ENCODE assay signal across 9 mouse cellular contexts in the genomic region with DNA sequence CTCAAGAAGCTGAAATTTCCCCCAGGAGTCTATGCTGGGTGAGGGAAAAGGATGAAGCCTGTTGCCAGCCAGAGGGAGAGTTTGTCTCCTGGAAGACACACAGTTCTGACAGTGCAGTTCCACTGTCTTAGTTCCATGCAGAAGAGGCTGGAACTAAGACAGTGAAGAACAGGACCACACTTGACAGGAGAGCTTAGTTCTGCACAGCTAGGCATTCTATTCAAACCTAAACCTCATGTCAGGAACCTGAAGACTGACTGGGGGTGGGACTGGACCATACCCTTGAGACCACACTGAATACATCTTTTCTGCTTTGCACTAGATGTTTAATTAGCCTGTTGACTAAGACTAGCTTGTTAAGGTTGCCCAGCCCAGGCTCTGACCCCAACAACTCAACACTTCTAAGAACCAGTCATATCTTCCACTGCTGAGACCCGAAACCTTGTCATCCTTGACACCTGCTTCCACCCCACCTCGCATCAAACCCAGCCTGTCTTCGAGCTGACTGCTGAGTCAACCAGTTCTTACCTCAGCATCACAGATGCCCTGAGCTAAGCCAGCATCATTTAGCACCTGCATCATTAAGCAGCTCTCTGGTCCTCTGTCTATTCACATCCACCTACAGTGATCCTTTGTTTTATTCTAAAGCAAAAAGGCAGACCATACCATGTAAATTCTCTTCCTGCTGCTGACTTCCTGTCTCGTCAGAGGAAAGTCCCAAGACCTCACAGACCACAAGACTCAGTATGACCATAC. TPM values are rescaled to one million over a fixed set of nuclear protein-coding genes. Genes with fewer than 3 reads are reported as not detected.
DNase-seq lines count a peak whose midpoint lies in the region; ATAC-seq lines count a peak whose summit lies in the region.
"Had no signal": no experiment of that assay in that cellular context is flagged by ENCODE, and none has a peak within 500 bp of the region (broad histone marks: within the 10 kb centered on the region; RNA-seq: fewer than 3 reads in every experiment).

TSS of gene Coq8a (minus strand) at position 644 of the 756 bp plus-strand sequence.

- no peak for ATAC-seq in kidney, embryonic 14.5 days (ENCODE audit: low FRiP score, low TSS enrichment)
- no peak for ATAC-seq in embryonic facial prominence, embryonic 15.5 days (ENCODE audit: insufficient number of reproducible peaks, low FRiP score, low TSS enrichment, low read depth)
- ATAC-seq in forebrain, embryonic 16.5 days, result no peak

- H3K9me3 ChIP-seq in kidney, embryonic 14.5 days (ENCODE audit: control insufficient read depth, low read length), result no peaks in the 10 kb centered on the region
- no peaks in the 10 kb centered on the region for H3K9me3 ChIP-seq in embryonic facial prominence, embryonic 15.5 days (replicated peaks)
- no peaks in the 10 kb centered on the region for H3K9me3 ChIP-seq in forebrain, embryonic 16.5 days (ENCODE audit: control insufficient read depth, low read length)
- H3K9me3 ChIP-seq: hindbrain, embryonic 15.5 days had no signal

- H3K9ac ChIP-seq in kidney, embryonic 14.5 days (ENCODE audit: low read depth, low read length), result no peak within 1 kb of the TSS
- H3K9ac ChIP-seq in embryonic facial prominence, embryonic 15.5 days, result no peak within 1 kb of the TSS
- no peak within 1 kb of the TSS for H3K9ac ChIP-seq in forebrain, embryonic 16.5 days (replicated peaks; ENCODE audit: low read depth, low read length)
- H3K9ac ChIP-seq: hindbrain, embryonic 15.5 days had no signal

- H3K4me3 ChIP-seq in kidney, embryonic 14.5 days (ENCODE audit: low read length), result no peak within 1 kb of the TSS
- H3K4me3 ChIP-seq in embryonic facial prominence, embryonic 15.5 days (replicated peaks), result no peak within 1 kb of the TSS
- no peak within 1 kb of the TSS for H3K4me3 ChIP-seq in forebrain, embryonic 16.5 days (replicated peaks; ENCODE audit: low read length)
- H3K4me3 ChIP-seq: hindbrain, embryonic 15.5 days had no signal

- H3K4me1 ChIP-seq in kidney, embryonic 14.5 days (ENCODE audit: control insufficient read depth, insufficient read depth, low read length), result peaks cover 5% of the 10 kb centered on the region; the same call in 1 of the 2 replicates
- H3K4me1 ChIP-seq in embryonic facial prominence, embryonic 15.5 days, result peaks cover 13% of the 10 kb centered on the region; the same call in 1 of the 2 replicates
- peaks cover 12% of the 10 kb centered on the region for H3K4me1 ChIP-seq in forebrain, embryonic 16.5 days (replicated peaks; ENCODE audit: control insufficient read depth, insufficient read depth, low read length)

- no peak within 1 kb of the TSS for H3K27ac ChIP-seq in kidney, embryonic 14.5 days (ENCODE audit: low read depth, low read length)
- H3K27ac ChIP-seq in embryonic facial prominence, embryonic 15.5 days (replicated peaks), result no peak within 1 kb of the TSS
- H3K27ac ChIP-seq in forebrain, embryonic 16.5 days (ENCODE audit: low read length), result no peak within 1 kb of the TSS
- H3K27ac ChIP-seq: hindbrain, embryonic 15.5 days had no signal

- H3K27me3 ChIP-seq in kidney, embryonic 14.5 days (ENCODE audit: control insufficient read depth, insufficient read depth, low read length), result no peaks in the 10 kb centered on the region
- H3K27me3 ChIP-seq in embryonic facial prominence, embryonic 15.5 days, result no peaks in the 10 kb centered on the region
- H3K27me3 ChIP-seq in forebrain, embryonic 16.5 days (replicated peaks; ENCODE audit: control insufficient read depth, insufficient read depth, low read length), result peaks cover 3% of the 10 kb centered on the region; the same call in 1 of the 2 replicates

- H3K4me2 ChIP-seq in kidney, embryonic 14.5 days (replicated peaks; ENCODE audit: low read depth, low read length), result no peak within 1 kb of the TSS
- no peak within 1 kb of the TSS for H3K4me2 ChIP-seq in embryonic facial prominence, embryonic 15.5 days (replicated peaks)
- no peak within 1 kb of the TSS for H3K4me2 ChIP-seq in forebrain, embryonic 16.5 days (ENCODE audit: low read length)
- H3K4me2 ChIP-seq: hindbrain, embryonic 15.5 days had no signal

- no peak for DNase-seq in kidney, adult 11 months
- DNase-seq in B cell, adult 2 months, result peak; percentile 80 to 84
- no peak for DNase-seq in large intestine, adult 2 months (ENCODE audit: low read depth, low spot score)
- DNase-seq in cerebellum, adult 11 months, result no peak
- no peak for DNase-seq in embryo, embryonic 10.5 days (ENCODE audit: low spot score)

- WGBS in kidney, embryonic 14.5 days, result 72% methylated on average over 4 of the region's 4 CpGs
- 48% methylated on average over 4 of the region's 4 CpGs for WGBS in embryonic facial prominence, embryonic 15.5 days
- WGBS in large intestine, adult 2 months, result 73% methylated on average over 4 of the region's 4 CpGs
- 75% methylated on average over 4 of the region's 4 CpGs for WGBS in forebrain, embryonic 16.5 days

- no peaks in the 10 kb centered on the region for H3K36me3 ChIP-seq in kidney, embryonic 14.5 days (ENCODE audit: control insufficient read depth, insufficient read depth, low read length)
- no peaks in the 10 kb centered on the region for H3K36me3 ChIP-seq in embryonic facial prominence, embryonic 15.5 days
- no peaks in the 10 kb centered on the region for H3K36me3 ChIP-seq in forebrain, embryonic 16.5 days (ENCODE audit: control insufficient read depth, insufficient read depth)

RNA-seq across cellular contexts. Expression of gene Coq8a, which starts in this region (rescaled TPM):
- 6.0 and 10.4 TPM in 2 replicates for polyA plus RNA-seq in kidney, embryonic 14.5 days (2014; fragmentation: Nextera tagmentation; extraction: Ambion mirVana)
- polyA plus RNA-seq in embryonic facial prominence, embryonic 15.5 days (2015; fragmentation: Nextera tagmentation; extraction: Ambion mirVana), result 11.8 and 12.1 TPM in 2 replicates
- 19.4 and 29.9 TPM in 2 replicates for polyA plus RNA-seq in large intestine, adult 2 months (2012; rRNA removed)
- polyA plus RNA-seq in forebrain, embryonic 16.5 days (2015; fragmentation: Nextera tagmentation; extraction: Ambion mirVana), result 4.1 and 5.1 TPM in 2 replicates

Comparison
In these comparisons a context has a peak if more than half of its experiments do, and no peak if none do; other contexts are left out.
1. DNase-seq: peak in B cell, adult 2 months (2 of 2); none in kidney, adult 11 months (single experiment), large intestine, adult 2 months (single experiment), cerebellum, adult 11 months (single experiment) and embryo, embryonic 10.5 days (single experiment).